Comparison of ENCODE assay signal across 13 mouse cellular contexts in the genomic region with DNA sequence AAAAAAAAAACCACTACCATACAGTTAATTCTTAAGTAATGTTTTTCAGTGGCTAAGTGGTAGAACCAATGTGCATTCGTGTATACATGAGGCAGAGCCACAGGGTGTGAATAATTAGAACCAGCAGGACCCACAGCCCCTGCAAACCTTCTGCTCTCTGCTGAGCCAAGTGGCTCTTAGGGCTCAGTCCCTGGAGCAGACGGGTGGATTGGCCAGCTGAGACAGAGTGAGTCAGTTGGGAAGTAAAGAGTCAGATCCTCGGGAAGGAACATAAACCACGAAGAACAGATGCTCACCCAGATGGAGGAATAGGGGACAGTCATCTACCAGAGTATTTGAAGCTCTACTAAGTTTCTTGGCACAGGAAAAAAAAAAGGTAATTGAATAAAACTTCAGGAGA.
A peak's percentile ranks its signal among the peaks of the same experiment; 100 is the strongest.
DNase-seq lines count a peak whose midpoint lies in the region; ATAC-seq lines count a peak whose summit lies in the region.
"Had no signal": no experiment of that assay in that cellular context is flagged by ENCODE, and none has a peak within 500 bp of the region (broad histone marks: within the 10 kb centered on the region; RNA-seq: fewer than 3 reads in every experiment).

No protein-coding gene starts in this region.

- H3K4me3 ChIP-seq in hindbrain, embryonic 15.5 days: no peak overlapping the region
- H3K4me3 ChIP-seq in hindbrain, embryonic 12.5 days: no peak overlapping the region

- peak; percentile 55 to 75 for DNase-seq in cerebellum, postnatal 10 days
- no peak for DNase-seq in cerebellum, adult 8-10 months
- DNase-seq in retina, embryonic 14.5 days (ENCODE audit: low spot score): peak; percentile 47
- DNase-seq in retina, postnatal 1 day: no peak
- DNase-seq in right cerebral cortex, postnatal 36 days (ENCODE audit: low spot score in 2 of 2): peak; percentile 9 to 16
- DNase-seq: adrenal gland, adult 8-10 months; gastrocnemius, postnatal 25 days; lung, postnatal 4 days had no signal

- ATAC-seq in hindbrain, embryonic 15.5 days (ENCODE audit: low FRiP score, low read depth): peak; percentile 63
- no peak for ATAC-seq in hindbrain, embryonic 12.5 days (ENCODE audit: low FRiP score)
- no peak for ATAC-seq in megakaryocyte progenitor cell, adult 5-6 weeks (replicated peaks; ENCODE audit: poor library complexity)
- ATAC-seq: inflammation-experienced regulatory T-cells, adult 6 months had no signal

- no peaks in the 10 kb centered on the region for H3K27me3 ChIP-seq in hindbrain, embryonic 15.5 days
- H3K27me3 ChIP-seq in hindbrain, embryonic 12.5 days: no peaks in the 10 kb centered on the region

- no peak overlapping the region for H3K27ac ChIP-seq in hindbrain, embryonic 15.5 days (replicated peaks)
- H3K27ac ChIP-seq in hindbrain, embryonic 12.5 days: no peak overlapping the region
- H3K27ac ChIP-seq: liver, embryonic 14.5 days had no signal

- WGBS in hindbrain, embryonic 15.5 days: 45% methylated on average over 4 of the region's 4 CpGs
- 53% methylated on average over 4 of the region's 4 CpGs for WGBS in hindbrain, embryonic 12.5 days

- H3K36me3 ChIP-seq in hindbrain, embryonic 15.5 days: no peaks in the 10 kb centered on the region
- no peaks in the 10 kb centered on the region for H3K36me3 ChIP-seq in hindbrain, embryonic 12.5 days

- H3K4me1 ChIP-seq in hindbrain, embryonic 15.5 days (replicated peaks): no peaks in the 10 kb centered on the region
- H3K4me1 ChIP-seq in hindbrain, embryonic 12.5 days: no peaks in the 10 kb centered on the region

- no peak overlapping the region for H3K9ac ChIP-seq in hindbrain, embryonic 15.5 days
- H3K9ac ChIP-seq in hindbrain, embryonic 12.5 days: no peak overlapping the region
- H3K9ac ChIP-seq: liver, embryonic 14.5 days had no signal

- no peaks in the 10 kb centered on the region for H3K9me3 ChIP-seq in hindbrain, embryonic 15.5 days
- H3K9me3 ChIP-seq in hindbrain, embryonic 12.5 days (replicated peaks): no peaks in the 10 kb centered on the region

- H3K4me2 ChIP-seq in hindbrain, embryonic 15.5 days: no peak overlapping the region
- H3K4me2 ChIP-seq in hindbrain, embryonic 12.5 days (replicated peaks): no peak overlapping the region

Comparison
In these comparisons a context has a peak if more than half of its experiments do, and no peak if none do; other contexts are left out.
1. DNase-seq: peak in cerebellum, postnatal 10 days (2 of 2), retina, embryonic 14.5 days (single experiment) and right cerebral cortex, postnatal 36 days (2 of 2); none in cerebellum, adult 8-10 months (single experiment) and retina, postnatal 1 day (single experiment).